Mouse (Mus musculus) CH12.LX (cell line): ENCODE results near the gene Vmn1r126. TPM values are rescaled to one million over a fixed set of nuclear protein-coding genes. Genes with fewer than 3 reads are reported as not detected.
"Not testable (repeated sequence)": the region's sequence is repeated elsewhere in the genome, so short reads cannot be mapped to it uniquely, and the experiment has no call there.

Experiments used
- DNase-seq: peaks from one replicate; pipeline ENCODE4 v3.0.0-alpha.2; 2013; ENCODE audit errors: extremely low read depth
- H3K27ac ChIP-seq: 2 replicates; pipeline ENCODE4 v1.5.1; 2012; ENCODE audit warnings: low read depth, mild to moderate bottlenecking, control low read depth, moderate library complexity; ENCODE audit not compliant: insufficient read depth
- H3K27me3 ChIP-seq: replicated peaks from 2 replicates; pipeline ENCODE3; 2012; ENCODE audit warnings: inconsistent platforms
- H3K36me3 ChIP-seq, 2 experiments: replicated peaks in 1 of 2; 2 replicates each; pipeline versions ENCODE3 to v1.6.1; 2012; ENCODE audit warnings: inconsistent platforms in 1 of 2, low read length in 1 of 2, mild to moderate bottlenecking in 1 of 2, mixed read lengths in 1 of 2, moderate library complexity in 1 of 2; ENCODE audit not compliant: control insufficient read depth in 1 of 2, insufficient read depth in 1 of 2
- H3K4me1 ChIP-seq, 2 experiments: 2 replicates each; pipeline ENCODE4 v1.6.1; 2012; ENCODE audit warnings: inconsistent platforms in 1 of 2, moderate library complexity in 1 of 2; ENCODE audit not compliant: insufficient read depth in 2 of 2, control insufficient read depth in 1 of 2
- H3K4me2 ChIP-seq: 2 replicates; pipeline ENCODE4 v1.6.1; 2012; ENCODE audit warnings: low read depth, mild to moderate bottlenecking, control low read depth; ENCODE audit not compliant: poor library complexity, insufficient read depth, severe bottlenecking
- H3K4me3 ChIP-seq, 3 experiments: fragments of 150-350 bp in 1 of 3; sonication (generic) in 1 of 3; replicated peaks in 1 of 3; 2 replicates each; pipeline versions ENCODE3 to v1.5.1; 2011 to 2012; ENCODE audit warnings: low read depth in 2 of 3, low read length in 2 of 3, mild to moderate bottlenecking in 2 of 3, moderate library complexity in 2 of 3, control low read depth in 1 of 3, improper control_type of control experiment in 1 of 3, inconsistent platforms in 1 of 3, mixed read lengths in 1 of 3; ENCODE audit not compliant: poor library complexity in 1 of 3
- H3K79me2 ChIP-seq: replicated peaks from 2 replicates; pipeline ENCODE4 v1.6.1; 2012; ENCODE audit warnings: mild to moderate bottlenecking, moderate library complexity; ENCODE audit not compliant: control insufficient read depth, poor library complexity, insufficient read depth, severe bottlenecking; ENCODE audit errors: extremely low read depth
- H3K9ac ChIP-seq: 2 replicates; pipeline ENCODE4 v1.6.1; 2012; ENCODE audit warnings: low read depth, mild to moderate bottlenecking, control low read depth, moderate library complexity; ENCODE audit not compliant: insufficient read depth
- H3K9me3 ChIP-seq: replicated peaks from 2 replicates; pipeline ENCODE3; 2012; ENCODE audit warnings: low read length, inconsistent platforms, mixed read lengths
- dilution Hi-C: fragments of 300-500 bp; cut with MboI; formaldehyde crosslinking; loops from 2 replicates; pipeline ENCODE4 v1.14.3; 2020; ENCODE audit warnings: low sequenced_read_pairs; ENCODE audit not compliant: extremely low pct_unique_long_range_greater_than_20kb, extremely low pct_ligation_motif_present
- in situ Hi-C: fragments of 300-500 bp; cut with MboI; formaldehyde crosslinking; loops from 3 replicates; pipeline ENCODE4 v1.14.3; 2019; ENCODE audit warnings: low sequenced_read_pairs, low pct_ligation_motif_present, low pct_unique_long_range_greater_than_20kb, mixed read lengths
- polyA plus RNA-seq: library from polyadenylated mRNA; unstranded; fragments of >175 nt; gene quantifications from 2 replicates; pipeline ENCODE4 v1.2.1, GENCODE M21; 2012; ENCODE audit warnings: low read depth; ENCODE audit not compliant: insufficient read length
- total RNA-seq, 2 experiments: library from RNA; depleted of rRNA; stranded (reverse); fragments of 300-350 nt in 1 of 2; fragments of >200 nt in 1 of 2; gene quantifications; 2 replicates each; pipeline ENCODE4 v1.2.3; 2012 to 2014

Vmn1r126 gene
- not detected in 2 replicates for total RNA-seq (2012; rRNA removed)
- total RNA-seq (2014; rRNA removed) = not detected in 2 replicates
- polyA plus RNA-seq = not detected in 2 replicates

- H3K27me3 ChIP-seq, in situ Hi-C loops, H3K9me3 ChIP-seq, dilution Hi-C loops, H3K4me2 ChIP-seq, H3K9ac ChIP-seq, H3K79me2 ChIP-seq, H3K36me3 ChIP-seq, DNase-seq, H3K4me3 ChIP-seq, H3K27ac ChIP-seq, H3K4me1 ChIP-seq: not testable (repeated sequence)
Measured at GRCm38 (mm10) chr7:21301367-21301766, at the start of gene Vmn1r126. TSS of gene Vmn1r126 (minus strand) at chr7:21301467.

- H3K9ac ChIP-seq, H3K4me1 ChIP-seq, H3K4me3 ChIP-seq, DNase-seq, in situ Hi-C loops, H3K9me3 ChIP-seq, H3K36me3 ChIP-seq, H3K27ac ChIP-seq, H3K79me2 ChIP-seq, H3K27me3 ChIP-seq, dilution Hi-C loops, H3K4me2 ChIP-seq: not testable (repeated sequence)
Measured at GRCm38 (mm10) chr7:21349073-21349472, 47.8 kb upstream of the Vmn1r126 start, which contains the start of gene Vmn1r128. TSS of gene Vmn1r128 (plus strand) at chr7:21349373.

GRCm38 (mm10) chr7:21319761-21320160 is 18.5 kb upstream of the Vmn1r126 start, which contains the start of gene Vmn1r127:
TSS of gene Vmn1r127 (minus strand) at chr7:21319861.
- H3K4me1 ChIP-seq, dilution Hi-C loops, in situ Hi-C loops, H3K27ac ChIP-seq, H3K4me2 ChIP-seq, DNase-seq, H3K36me3 ChIP-seq, H3K9me3 ChIP-seq, H3K79me2 ChIP-seq, H3K9ac ChIP-seq, H3K27me3 ChIP-seq, H3K4me3 ChIP-seq: not testable (repeated sequence)

GRCm38 (mm10) chr7:21271879-21272278 is 29.4 kb downstream of the Vmn1r126 start, which contains the start of gene Vmn1r125:
TSS of gene Vmn1r125 (plus strand) at chr7:21272179.
- H3K9me3 ChIP-seq, dilution Hi-C loops, H3K4me1 ChIP-seq, H3K4me3 ChIP-seq, DNase-seq, H3K9ac ChIP-seq, H3K27ac ChIP-seq, in situ Hi-C loops, H3K27me3 ChIP-seq, H3K36me3 ChIP-seq, H3K4me2 ChIP-seq, H3K79me2 ChIP-seq: not testable (repeated sequence)

GRCm38 (mm10) chr7:21260517-21260916 is 40.8 kb downstream of the Vmn1r126 start, which contains the start of gene Vmn1r124:
TSS of gene Vmn1r124 (minus strand) at chr7:21260617.
- H3K27me3 ChIP-seq, H3K9me3 ChIP-seq, DNase-seq, dilution Hi-C loops, in situ Hi-C loops, H3K36me3 ChIP-seq, H3K9ac ChIP-seq, H3K4me2 ChIP-seq, H3K4me1 ChIP-seq, H3K27ac ChIP-seq, H3K4me3 ChIP-seq, H3K79me2 ChIP-seq: not testable (repeated sequence)
